Mouse (Mus musculus): Measurements from ENCODE around the gene Med12. TPM values are rescaled to one million over a fixed set of nuclear protein-coding genes. Genes with fewer than 3 reads are reported as not detected.

The Med12 gene
- polyA plus RNA-seq (2021), result 57.5 TPM

DNA sequence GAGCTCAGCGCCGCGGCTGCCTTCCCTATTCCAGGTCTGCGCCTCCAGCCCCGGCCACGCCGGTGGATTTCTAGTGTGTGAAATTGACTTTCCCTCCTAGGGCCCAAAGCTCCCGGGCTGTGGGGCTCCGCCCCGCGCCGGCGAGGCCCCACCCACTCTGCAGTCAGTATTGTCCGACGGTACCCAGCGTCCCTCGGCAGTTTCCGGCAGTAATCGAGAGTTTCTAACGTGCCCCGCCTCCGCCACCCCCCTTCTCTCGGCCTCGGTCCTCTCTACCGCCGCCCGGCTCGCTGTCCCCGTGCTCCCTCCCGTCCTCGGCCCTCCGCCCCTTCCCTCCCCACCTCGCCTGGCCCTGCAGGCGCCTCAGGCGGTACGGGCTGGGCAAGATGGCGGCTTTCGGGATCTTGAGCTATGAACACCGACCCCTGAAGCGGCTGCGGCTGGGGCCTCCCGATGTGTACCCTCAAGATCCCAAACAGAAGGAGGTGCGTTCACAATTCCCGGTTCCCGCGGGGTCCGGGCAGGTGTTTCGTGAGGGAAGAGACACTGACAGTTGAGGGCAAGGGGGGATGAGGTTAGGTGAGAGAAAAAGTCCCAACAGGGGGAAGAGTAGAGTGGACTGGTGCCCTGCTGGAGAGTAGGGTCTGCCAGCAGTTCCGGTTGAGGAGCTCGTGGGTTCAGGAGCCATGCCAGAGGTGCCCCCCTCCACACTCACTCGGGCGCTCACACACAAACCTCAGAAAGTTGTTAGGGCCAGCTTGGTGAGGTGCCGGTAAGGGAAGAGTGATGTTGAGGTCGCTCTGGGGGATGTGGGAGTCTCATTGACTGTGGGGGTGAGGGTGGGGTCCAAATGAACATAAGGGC, at the start of gene Med12:
Gene Med12 (plus strand): TSS at position 156 of the 864 bp plus-strand sequence.
- POLR2A ChIA-PET, result interaction anchor here (0.5 kb wide), 1 partner anchor 59 kb away, joined by 4 read pairs; no protein-coding TSS in a partner anchor

DNA sequence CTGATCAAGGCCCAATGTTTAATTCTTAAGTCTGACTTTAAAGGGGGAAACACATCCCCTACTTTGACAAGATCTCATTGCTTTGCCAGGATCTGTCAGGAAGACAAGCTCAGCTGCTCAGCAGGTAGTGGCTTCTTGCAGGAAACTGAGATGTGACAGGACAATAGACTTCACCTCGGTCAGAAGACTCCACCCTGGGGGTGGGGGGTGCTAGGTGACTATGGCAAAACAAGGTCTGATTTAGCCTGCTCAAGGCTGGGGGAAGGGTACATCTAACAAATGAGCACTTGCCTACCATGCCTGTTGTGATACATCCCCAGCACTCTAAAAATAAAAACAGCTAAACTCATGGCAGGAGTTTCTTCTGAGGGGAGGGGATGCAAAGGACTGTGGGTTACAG, 28.8 kb upstream of the Med12 start:
- peaks cover 34% of the 10 kb centered on the region for H3K27me3 ChIP-seq
- ChIA-PET CTCF (no interaction called here), POLR2A (no interaction called here)
- TF ChIP-seq CTCF (IDR thresholded peaks at IDR 0.05), result no peak
- ATAC-seq (no peak), DNase-seq (ENCODE audit: low read depth, low spot score) (no peak)
- in situ Hi-C loops (cut with MboI; ENCODE audit: low pct_unique_long_range_greater_than_20kb), result no loop called here

More for the DNA sequence above, at the start of gene Med12:
- peaks cover 20% of the 10 kb centered on the region for H3K27me3 ChIP-seq
- peak; percentile 46 for DNase-seq (ENCODE audit: low read depth, low spot score)
- no peak for TF ChIP-seq CTCF (IDR thresholded peaks at IDR 0.05)
- in situ Hi-C loops (cut with MboI; ENCODE audit: low pct_unique_long_range_greater_than_20kb), result no loop called here
- ATAC-seq, result peak; percentile 91
- CTCF ChIA-PET, result interaction anchor here (1.9 kb wide), 1 partner anchor 55 kb away, joined by 5 read pairs; no protein-coding TSS in a partner anchor

GRCm38 (mm10) chrX:101253952-101254729, 19.7 kb upstream of the Med12 start, which contains the start of gene Foxo4:
TSS of gene Foxo4 (plus strand) at chrX:101254528.
- no peak for TF ChIP-seq CTCF (IDR thresholded peaks at IDR 0.05)
- CTCF ChIA-PET, result no interaction called here
- peak; percentile 42 for DNase-seq (ENCODE audit: low read depth, low spot score)
- H3K27me3 ChIP-seq, result peaks cover 20% of the 10 kb centered on the region
- in situ Hi-C loops (cut with MboI; ENCODE audit: low pct_unique_long_range_greater_than_20kb), result no loop called here
- ATAC-seq, result peak; percentile 86
- POLR2A ChIA-PET, result no interaction called here

DNA sequence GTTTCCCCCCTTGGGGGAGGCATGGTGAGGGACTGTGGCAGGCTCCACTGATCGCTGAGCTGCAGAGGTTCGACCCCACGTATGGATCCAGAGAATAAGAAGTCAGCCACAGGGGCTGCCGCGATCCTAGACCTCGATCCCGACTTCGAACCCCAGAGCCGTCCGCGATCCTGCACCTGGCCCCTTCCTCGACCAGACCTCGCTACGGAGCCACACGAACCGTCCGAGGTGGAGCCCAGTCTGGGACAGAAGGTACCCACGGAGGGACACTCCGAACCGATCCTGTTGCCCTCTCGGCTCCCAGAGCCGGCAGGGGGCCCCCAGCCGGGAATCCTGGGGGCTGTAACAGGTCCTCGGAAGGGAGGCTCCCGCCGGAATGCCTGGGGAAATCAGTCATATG, 19.1 kb upstream of the Med12 start:
- H3K27me3 ChIP-seq, result peaks cover 16% of the 10 kb centered on the region
- no peak for TF ChIP-seq CTCF (IDR thresholded peaks at IDR 0.05)
- in situ Hi-C loops (cut with MboI; ENCODE audit: low pct_unique_long_range_greater_than_20kb), result no loop called here
- peak; percentile 23 for ATAC-seq
- POLR2A ChIA-PET, result no interaction called here
- no peak for DNase-seq (ENCODE audit: low read depth, low spot score)
- CTCF ChIA-PET, result no interaction called here

GRCm38 (mm10) chrX:101256603-101257002, 17.2 kb upstream of the Med12 start:
- ChIA-PET CTCF (interaction anchor here (1.1 to 1.2 kb wide), 2 partner anchors 13 to 125 kb away, joined by 3 to 6 read pairs; partner anchors contain the start of gene Gm20489), POLR2A (interaction anchor here (0.6 kb wide), 2 partner anchors 100 to 731 kb away, joined by 3 read pairs; no protein-coding TSS in a partner anchor)
- in situ Hi-C loops (cut with MboI; ENCODE audit: low pct_unique_long_range_greater_than_20kb), result no loop called here
- DNase-seq (ENCODE audit: low read depth, low spot score), result no peak
- peaks cover 12% of the 10 kb centered on the region for H3K27me3 ChIP-seq
- no peak for ATAC-seq
- TF ChIP-seq CTCF (IDR thresholded peaks at IDR 0.05), result no peak

- POLR2A ChIA-PET, result interaction anchor here (0.7 kb wide), 1 partner anchor 36 kb away, joined by 6 read pairs; no protein-coding TSS in a partner anchor
- ATAC-seq (no peak), DNase-seq (ENCODE audit: low read depth, low spot score) (no peak)
- in situ Hi-C loops (cut with MboI; ENCODE audit: low pct_unique_long_range_greater_than_20kb), result no loop called here
- CTCF ChIA-PET, result no interaction called here
- TF ChIP-seq CTCF (IDR thresholded peaks at IDR 0.05), result no peak
- peaks cover 16% of the 10 kb centered on the region for H3K27me3 ChIP-seq
These were observed 13.1 kb upstream of the Med12 start for GRCm38 (mm10) chrX:101260441-101261325.

- CTCF ChIA-PET, result no interaction called here
- DNase-seq (ENCODE audit: low read depth, low spot score) (no peak), ATAC-seq (no peak)
- in situ Hi-C loops (cut with MboI; ENCODE audit: low pct_unique_long_range_greater_than_20kb), result no loop called here
- H3K27me3 ChIP-seq, result peaks cover 17% of the 10 kb centered on the region
- POLR2A ChIA-PET, result no interaction called here
- no peak for TF ChIP-seq CTCF (IDR thresholded peaks at IDR 0.05)
These were observed 9.9 kb upstream of the Med12 start, which contains the start of gene Gm614 for GRCm38 (mm10) chrX:101263892-101264291. TSS of gene Gm614 (minus strand) at chrX:101263992.

- CTCF ChIA-PET, result interaction anchor here (1.2 kb wide), 1 partner anchor 20 kb away, joined by 3 read pairs; no protein-coding TSS in a partner anchor
- no peak for TF ChIP-seq CTCF (IDR thresholded peaks at IDR 0.05)
- in situ Hi-C loops (cut with MboI; ENCODE audit: low pct_unique_long_range_greater_than_20kb), result no loop called here
- POLR2A ChIA-PET, result no interaction called here
- H3K27me3 ChIP-seq, result peaks cover 26% of the 10 kb centered on the region
- ATAC-seq (no peak), DNase-seq (ENCODE audit: low read depth, low spot score) (no peak)
These were observed 7.2 kb upstream of the Med12 start for GRCm38 (mm10) chrX:101266631-101267030.

GRCm38 (mm10) chrX:101268025-101268754, 5.6 kb upstream of the Med12 start, which contains the start of gene Il2rg:
TSS of gene Il2rg (minus strand) at chrX:101268255.
- ChIA-PET CTCF (interaction anchor here (1.2 to 1.6 kb wide), 2 partner anchors 11 to 21 kb away, joined by 3 read pairs; no protein-coding TSS in a partner anchor), POLR2A (no interaction called here)
- H3K27me3 ChIP-seq, result peaks cover 25% of the 10 kb centered on the region
- in situ Hi-C loops (cut with MboI; ENCODE audit: low pct_unique_long_range_greater_than_20kb), result no loop called here
- no peak for TF ChIP-seq CTCF (IDR thresholded peaks at IDR 0.05)
- no peak for DNase-seq (ENCODE audit: low read depth, low spot score)
- no peak for ATAC-seq
